Mouse (Mus musculus): ENCODE measurements at regions not wholly inside any gene's neighbourhood (a gene's known extent, or its start where the extent isn't known, plus 50 kb on each side); places are given as distances from the start of the nearest gene placed in this dataset.

DNA sequence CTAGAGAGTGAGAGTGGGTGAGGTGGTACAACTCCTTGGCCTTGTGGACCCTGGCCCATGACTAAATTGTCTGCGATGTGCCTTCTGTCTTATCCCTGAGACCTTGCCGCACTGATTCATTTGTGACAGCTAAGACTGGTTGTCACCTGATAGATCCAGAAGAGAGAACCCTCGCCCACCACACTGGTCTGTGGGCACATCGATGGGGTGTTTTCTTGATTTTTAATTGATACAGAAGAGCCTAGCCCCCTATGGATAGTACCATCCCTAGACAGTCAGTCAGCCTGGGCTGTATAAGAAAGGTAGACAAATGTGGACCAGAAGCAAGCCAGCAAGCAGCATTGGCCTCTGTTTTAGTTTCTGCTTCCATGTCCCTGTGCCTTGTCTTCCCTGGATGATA lies 222.9 kb downstream of the Irs2 start:
- Histone ChIP-seq H3K9ac (replicated peaks) (no peak overlapping the region), H3K27me3 (ENCODE audit: control insufficient read depth, insufficient read depth, low read length) (no peaks in the 10 kb centered on the region), H3K4me1 (replicated peaks; ENCODE audit: control insufficient read depth in 2 of 2, insufficient read depth in 2 of 2, low read length in 1 of 2) (no peaks in the 10 kb centered on the region), H3K4me2 (ENCODE audit: low read depth) (no peak overlapping the region), H3K36me3 (replicated peaks; ENCODE audit: control insufficient read depth, insufficient read depth, low read depth) (no peaks in the 10 kb centered on the region), H3K9me3 (ENCODE audit: control insufficient read depth, low read length) (no peaks in the 10 kb centered on the region), H3K27ac (no peak overlapping the region), H3K4me3 (ENCODE audit: insufficient read depth in 1 of 2, low read depth in 2 of 2, low read length in 2 of 2) (no peak overlapping the region)
- ATAC-seq (ENCODE audit: insufficient read depth): no peak
- no peak for TF ChIP-seq CTCF (IDR thresholded peaks at IDR 0.05; ENCODE audit: low read depth)
- no peak for TF ChIP-seq EP300 (IDR thresholded peaks at IDR 0.05; ENCODE audit: low read depth)
- DNase-seq (ENCODE audit: low read depth in 3 of 3, low spot score in 3 of 3): no peak
- 63% methylated on average over 4 of the region's 4 CpGs for WGBS (ENCODE audit: insufficient replicate concordance)

DNA sequence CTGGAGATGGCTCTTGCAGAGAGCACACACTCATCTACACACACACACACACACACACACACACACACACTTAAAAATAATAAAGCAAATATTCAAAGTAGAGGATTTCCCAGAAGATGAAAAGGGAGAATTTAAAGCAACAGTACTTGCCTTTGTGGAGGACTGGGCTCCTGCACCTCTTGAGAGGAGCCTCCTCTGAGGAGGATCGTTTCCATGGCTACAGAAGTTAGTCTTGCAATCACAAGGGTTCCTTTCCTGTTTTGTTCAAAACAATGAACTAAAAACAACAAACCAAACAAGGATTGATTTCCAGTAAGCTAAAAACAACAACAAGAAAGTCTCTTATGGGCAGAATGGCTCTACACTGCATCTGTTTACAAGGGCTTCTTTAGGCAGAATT lies 223.8 kb downstream of the Irs2 start:
- Histone ChIP-seq H3K4me1 (replicated peaks; ENCODE audit: control insufficient read depth in 2 of 2, insufficient read depth in 2 of 2, low read length in 1 of 2) (no peaks in the 10 kb centered on the region), H3K4me2 (ENCODE audit: low read depth) (no peak overlapping the region), H3K36me3 (replicated peaks; ENCODE audit: control insufficient read depth, insufficient read depth, low read depth) (no peaks in the 10 kb centered on the region), H3K9ac (replicated peaks) (no peak overlapping the region), H3K9me3 (ENCODE audit: control insufficient read depth, low read length) (no peaks in the 10 kb centered on the region), H3K4me3 (ENCODE audit: insufficient read depth in 1 of 2, low read depth in 2 of 2, low read length in 2 of 2) (no peak overlapping the region), H3K27me3 (ENCODE audit: control insufficient read depth, insufficient read depth, low read length) (no peaks in the 10 kb centered on the region), H3K27ac (no peak overlapping the region)
- no peak for DNase-seq (ENCODE audit: low read depth in 3 of 3, low spot score in 3 of 3)
- 28% methylated on average over 1 of the region's 1 CpGs for WGBS (ENCODE audit: insufficient replicate concordance)
- TF ChIP-seq CTCF (IDR thresholded peaks at IDR 0.05; ENCODE audit: low read depth) (no peak), EP300 (IDR thresholded peaks at IDR 0.05; ENCODE audit: low read depth) (no peak)
- ATAC-seq (ENCODE audit: insufficient read depth): no peak

- DNase-seq (ENCODE audit: low read depth in 3 of 3, low spot score in 3 of 3) (no peak), ATAC-seq (ENCODE audit: insufficient read depth) (no peak)
- H3K36me3 ChIP-seq (replicated peaks; ENCODE audit: control insufficient read depth, insufficient read depth, low read depth): no peaks in the 10 kb centered on the region
- H3K27ac ChIP-seq: no peak overlapping the region
- no peaks in the 10 kb centered on the region; the same call in 1 of the 2 replicates for H3K9me3 ChIP-seq (ENCODE audit: control insufficient read depth, low read length)
- TF ChIP-seq EP300 (IDR thresholded peaks at IDR 0.05; ENCODE audit: low read depth) (no peak), CTCF (IDR thresholded peaks at IDR 0.05; ENCODE audit: low read depth) (no peak)
- H3K9ac ChIP-seq (replicated peaks): no peak overlapping the region
- no peak overlapping the region for H3K4me2 ChIP-seq (ENCODE audit: low read depth)
- H3K4me3 ChIP-seq (ENCODE audit: insufficient read depth in 1 of 2, low read depth in 2 of 2, low read length in 2 of 2): no peak overlapping the region
- 77% methylated on average over 6 of the region's 6 CpGs for WGBS (ENCODE audit: insufficient replicate concordance)
- H3K27me3 ChIP-seq (ENCODE audit: control insufficient read depth, insufficient read depth, low read length): no peaks in the 10 kb centered on the region
- H3K4me1 ChIP-seq (replicated peaks; ENCODE audit: control insufficient read depth in 2 of 2, insufficient read depth in 2 of 2, low read length in 1 of 2): no peaks in the 10 kb centered on the region
Measured at GRCm38 (mm10) chr8:10781860-10782259, 226.4 kb downstream of the Irs2 start.

DNA sequence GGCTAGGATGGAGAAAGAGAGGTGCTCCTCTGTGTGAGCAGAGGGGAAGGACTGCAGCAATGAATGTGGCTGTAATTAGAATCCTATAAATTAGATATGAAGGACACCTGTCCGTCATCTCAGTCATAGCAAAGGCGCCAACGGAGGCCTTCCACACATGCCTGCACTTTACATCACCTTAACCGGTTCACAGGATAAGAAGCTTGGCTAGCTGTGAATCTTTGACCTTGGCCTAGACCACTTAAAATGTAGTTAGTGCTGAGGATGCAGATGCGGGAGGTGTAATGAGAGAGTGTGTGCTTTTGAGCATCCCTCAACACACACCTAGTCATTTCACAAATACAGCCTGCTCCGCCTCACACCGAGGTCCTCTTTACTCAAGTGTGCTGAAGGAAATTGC lies 228.6 kb downstream of the Irs2 start:
- no peak overlapping the region for H3K9ac ChIP-seq (replicated peaks)
- no peaks in the 10 kb centered on the region for H3K27me3 ChIP-seq (ENCODE audit: control insufficient read depth, insufficient read depth, low read length)
- ATAC-seq (ENCODE audit: insufficient read depth) (no peak), DNase-seq (ENCODE audit: low read depth in 3 of 3, low spot score in 3 of 3) (no peak)
- H3K4me3 ChIP-seq (ENCODE audit: insufficient read depth in 1 of 2, low read depth in 2 of 2, low read length in 2 of 2): no peak overlapping the region
- H3K27ac ChIP-seq: no peak overlapping the region
- WGBS (ENCODE audit: insufficient replicate concordance): 71% methylated on average over 7 of the region's 7 CpGs
- no peaks in the 10 kb centered on the region; the same call in 1 of the 2 replicates for H3K9me3 ChIP-seq (ENCODE audit: control insufficient read depth, low read length)
- H3K4me2 ChIP-seq (ENCODE audit: low read depth): no peak overlapping the region
- H3K36me3 ChIP-seq (replicated peaks; ENCODE audit: control insufficient read depth, insufficient read depth, low read depth): no peaks in the 10 kb centered on the region
- TF ChIP-seq CTCF (IDR thresholded peaks at IDR 0.05; ENCODE audit: low read depth) (no peak), EP300 (IDR thresholded peaks at IDR 0.05; ENCODE audit: low read depth) (no peak)
- H3K4me1 ChIP-seq (replicated peaks; ENCODE audit: control insufficient read depth in 2 of 2, insufficient read depth in 2 of 2, low read length in 1 of 2): no peaks in the 10 kb centered on the region

GRCm38 (mm10) chr8:10775202-10776010 lies 232.9 kb downstream of the Irs2 start:
- WGBS (ENCODE audit: insufficient replicate concordance): 57% methylated on average over 8 of the region's 8 CpGs

More at GRCm38 (mm10) chr8:10775202-10776010, 232.9 kb downstream of the Irs2 start:
- Histone ChIP-seq H3K4me1 (replicated peaks; ENCODE audit: control insufficient read depth in 2 of 2, insufficient read depth in 2 of 2, low read length in 1 of 2) (no peaks in the 10 kb centered on the region), H3K9me3 (ENCODE audit: control insufficient read depth, low read length) (no peaks in the 10 kb centered on the region; the same call in 1 of the 2 replicates), H3K9ac (replicated peaks) (no peak overlapping the region), H3K4me3 (ENCODE audit: insufficient read depth in 1 of 2, low read depth in 2 of 2, low read length in 2 of 2) (no peak overlapping the region), H3K27me3 (ENCODE audit: control insufficient read depth, insufficient read depth, low read length) (no peaks in the 10 kb centered on the region), H3K4me2 (ENCODE audit: low read depth) (no peak overlapping the region), H3K36me3 (replicated peaks; ENCODE audit: control insufficient read depth, insufficient read depth, low read depth) (no peaks in the 10 kb centered on the region), H3K27ac (no peak overlapping the region)
- DNase-seq (ENCODE audit: low read depth in 3 of 3, low spot score in 3 of 3) (no peak), ATAC-seq (ENCODE audit: insufficient read depth) (no peak)
- TF ChIP-seq CTCF (IDR thresholded peaks at IDR 0.05; ENCODE audit: low read depth): no peak
- no peak for TF ChIP-seq EP300 (IDR thresholded peaks at IDR 0.05; ENCODE audit: low read depth)
